Mouse (Mus musculus): ENCODE measurements around the gene Ilvbl. TPM values are rescaled to one million over a fixed set of nuclear protein-coding genes. Genes with fewer than 3 reads are reported as not detected.
"Not testable (repeated sequence)": the region's sequence is repeated elsewhere in the genome, so short reads cannot be mapped to it uniquely, and the experiment has no call there.

Ilvbl gene
- 77.0 and 86.2 TPM in 2 replicates for polyA plus RNA-seq (2015; fragmentation: Nextera tagmentation; extraction: Ambion mirVana)

- Histone ChIP-seq H3K4me1 (peaks cover 22% of the 10 kb centered on the region), H3K9me3 (no peaks in the 10 kb centered on the region), H3K27me3 (no peaks in the 10 kb centered on the region), H3K36me3 (peaks cover 22% of the 10 kb centered on the region), H3K27ac (peak within 1 kb of the TSS; percentile 97), H3K9ac (peak within 1 kb of the TSS; percentile 35), H3K4me3 (peak within 1 kb of the TSS; percentile 56), H3K4me2 (peak within 1 kb of the TSS; percentile 65)
- 0% methylated on average over 51 of the region's 51 CpGs for WGBS
- peak; percentile 88 for ATAC-seq (ENCODE audit: insufficient number of reproducible peaks, low FRiP score, low TSS enrichment, low read depth)
Observed at GRCm38 (mm10) chr10:78574250-78575104, at the start of gene Ilvbl. Ilvbl (plus strand) TSS chr10:78574346.

GRCm38 (mm10) chr10:78525071-78525470 is 49.1 kb upstream of the Ilvbl start:
- H3K4me2 ChIP-seq; H3K27me3 ChIP-seq; H3K9me3 ChIP-seq; ATAC-seq (ENCODE audit: insufficient number of reproducible peaks, low FRiP score, low TSS enrichment, low read depth); H3K9ac ChIP-seq; H3K27ac ChIP-seq; H3K36me3 ChIP-seq; H3K4me3 ChIP-seq; H3K4me1 ChIP-seq: not testable (repeated sequence)
- 48% methylated on average over 3 of the region's 3 CpGs for WGBS

- H3K9me3 ChIP-seq: no peaks in the 10 kb centered on the region
- no peak for ATAC-seq (ENCODE audit: insufficient number of reproducible peaks, low FRiP score, low TSS enrichment, low read depth)
- WGBS: 51% methylated on average over 4 of the region's 4 CpGs
- no peaks in the 10 kb centered on the region for H3K27me3 ChIP-seq
- H3K4me2 ChIP-seq: no peak overlapping the region
- H3K4me3 ChIP-seq: no peak overlapping the region
- no peak overlapping the region for H3K27ac ChIP-seq
- no peaks in the 10 kb centered on the region for H3K4me1 ChIP-seq
- no peaks in the 10 kb centered on the region for H3K36me3 ChIP-seq
- no peak overlapping the region for H3K9ac ChIP-seq
Observed at GRCm38 (mm10) chr10:78525511-78525910, 48.6 kb upstream of the Ilvbl start.

DNA sequence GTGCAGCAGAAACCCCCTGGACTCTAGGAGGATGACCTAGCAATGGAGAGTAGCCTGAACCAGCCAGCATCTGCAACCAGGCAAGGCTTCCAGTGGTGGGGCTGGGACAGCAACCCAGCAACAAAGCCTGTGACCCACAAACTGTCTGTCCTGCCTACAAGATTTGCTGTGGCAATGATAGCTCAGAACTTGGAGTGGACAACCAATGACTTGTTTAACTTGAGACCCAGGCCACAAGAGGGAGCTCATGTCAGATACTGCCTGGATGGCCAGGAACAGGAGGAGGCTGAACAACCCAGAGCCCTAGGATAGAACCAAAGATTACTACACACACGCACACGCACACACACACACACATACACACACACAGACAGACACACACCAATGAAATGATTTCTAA is 33.2 kb upstream of the Ilvbl start:
- Histone ChIP-seq H3K9me3 (no peaks in the 10 kb centered on the region), H3K4me3 (no peak overlapping the region), H3K4me1 (no peaks in the 10 kb centered on the region), H3K36me3 (no peaks in the 10 kb centered on the region), H3K27me3 (no peaks in the 10 kb centered on the region), H3K4me2 (no peak overlapping the region), H3K27ac (no peak overlapping the region), H3K9ac (no peak overlapping the region)
- ATAC-seq (ENCODE audit: insufficient number of reproducible peaks, low FRiP score, low TSS enrichment, low read depth): no peak
- 63% methylated on average over 2 of the region's 2 CpGs for WGBS

GRCm38 (mm10) chr10:78565070-78565469 is 9.1 kb upstream of the Ilvbl start:
- Histone ChIP-seq H3K4me3 (no peak overlapping the region), H3K27me3 (no peaks in the 10 kb centered on the region), H3K9me3 (no peaks in the 10 kb centered on the region), H3K36me3 (no peaks in the 10 kb centered on the region), H3K4me1 (peaks cover 4% of the 10 kb centered on the region; the same call in 1 of the 2 replicates), H3K9ac (no peak overlapping the region), H3K4me2 (no peak overlapping the region), H3K27ac (no peak overlapping the region)
- 46% methylated on average over 1 of the region's 1 CpGs for WGBS
- ATAC-seq (ENCODE audit: insufficient number of reproducible peaks, low FRiP score, low TSS enrichment, low read depth): no peak

DNA sequence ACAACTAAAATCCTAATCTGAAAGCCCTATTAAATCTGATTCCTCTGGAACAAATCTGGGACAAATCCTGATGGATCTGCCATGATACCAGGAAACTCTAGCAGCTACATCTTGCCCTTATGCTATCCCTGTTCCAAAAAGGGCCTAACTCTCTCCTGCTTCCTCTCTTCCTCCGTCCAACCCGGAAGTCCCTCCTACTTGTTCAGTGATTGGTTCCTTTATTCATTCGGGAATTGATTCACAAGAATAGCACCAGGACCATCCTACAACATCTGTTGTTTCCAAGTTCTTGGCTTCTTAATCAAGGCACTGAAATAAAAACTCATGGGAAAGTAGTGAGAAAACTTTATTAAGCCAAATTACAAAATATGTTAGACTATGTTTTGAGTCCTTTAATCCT is 5.0 kb upstream of the Ilvbl start:
- no peak for ATAC-seq (ENCODE audit: insufficient number of reproducible peaks, low FRiP score, low TSS enrichment, low read depth)
- Histone ChIP-seq H3K4me2 (no peak overlapping the region), H3K27ac (no peak overlapping the region), H3K4me3 (no peak overlapping the region), H3K9me3 (no peaks in the 10 kb centered on the region), H3K36me3 (no peaks in the 10 kb centered on the region), H3K9ac (no peak overlapping the region), H3K4me1 (peaks cover 10% of the 10 kb centered on the region; the same call in 1 of the 2 replicates), H3K27me3 (no peaks in the 10 kb centered on the region)
- 77% methylated on average over 3 of the region's 3 CpGs for WGBS

DNA sequence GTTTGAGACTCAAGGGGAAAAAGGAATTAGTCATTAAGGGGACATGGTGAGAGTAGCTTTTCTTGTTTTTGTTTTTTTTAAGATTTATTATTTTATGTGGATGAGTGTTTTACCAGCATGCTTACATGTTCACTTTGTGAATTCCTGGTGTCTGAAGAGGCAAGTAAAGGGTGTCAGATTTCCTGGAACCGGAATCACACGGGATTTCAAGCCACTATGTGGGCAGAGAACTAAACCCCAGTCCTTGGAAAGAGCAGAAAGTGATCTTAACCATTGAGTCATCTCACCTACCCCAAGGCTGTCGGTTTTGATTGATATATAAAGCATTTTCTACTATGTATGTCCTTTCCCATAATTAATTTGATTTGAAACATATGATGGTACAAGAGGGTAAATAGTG is 4.5 kb upstream of the Ilvbl start:
- Histone ChIP-seq H3K9ac (no peak overlapping the region), H3K27ac (no peak overlapping the region), H3K4me1 (peaks cover 10% of the 10 kb centered on the region; the same call in 1 of the 2 replicates), H3K4me3 (no peak overlapping the region), H3K9me3 (no peaks in the 10 kb centered on the region), H3K27me3 (no peaks in the 10 kb centered on the region), H3K4me2 (no peak overlapping the region), H3K36me3 (no peaks in the 10 kb centered on the region)
- ATAC-seq (ENCODE audit: insufficient number of reproducible peaks, low FRiP score, low TSS enrichment, low read depth): no peak
- 41% methylated on average over 3 of the region's 3 CpGs for WGBS

DNA sequence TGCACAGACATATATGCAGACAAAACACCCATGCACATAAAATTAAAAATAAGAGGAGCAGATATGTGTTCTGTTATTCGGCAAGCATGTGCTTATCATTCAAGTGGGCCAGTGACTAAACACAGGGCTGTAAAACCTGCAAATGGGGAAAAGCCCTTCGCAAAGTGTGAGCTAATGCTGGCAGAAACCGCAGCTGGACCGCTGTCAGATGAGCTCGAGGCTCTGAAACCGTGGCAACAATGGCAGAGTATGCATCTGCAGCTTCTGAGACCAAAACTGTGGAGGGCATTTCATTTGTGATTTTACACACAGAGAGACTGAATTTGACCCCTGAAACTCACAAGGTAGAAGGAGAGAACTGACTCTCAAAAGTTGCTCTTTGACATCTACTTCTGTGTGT is 3.7 kb upstream of the Ilvbl start:
- H3K9ac ChIP-seq: no peak overlapping the region
- 37% methylated on average over 6 of the region's 6 CpGs for WGBS
- no peak for ATAC-seq (ENCODE audit: insufficient number of reproducible peaks, low FRiP score, low TSS enrichment, low read depth)
- no peaks in the 10 kb centered on the region for H3K9me3 ChIP-seq
- no peak overlapping the region for H3K4me2 ChIP-seq
- H3K36me3 ChIP-seq: no peaks in the 10 kb centered on the region
- peaks cover 15% of the 10 kb centered on the region for H3K4me1 ChIP-seq
- H3K4me3 ChIP-seq: no peak overlapping the region
- no peaks in the 10 kb centered on the region for H3K27me3 ChIP-seq
- H3K27ac ChIP-seq: peak overlapping the region; percentile 64

DNA sequence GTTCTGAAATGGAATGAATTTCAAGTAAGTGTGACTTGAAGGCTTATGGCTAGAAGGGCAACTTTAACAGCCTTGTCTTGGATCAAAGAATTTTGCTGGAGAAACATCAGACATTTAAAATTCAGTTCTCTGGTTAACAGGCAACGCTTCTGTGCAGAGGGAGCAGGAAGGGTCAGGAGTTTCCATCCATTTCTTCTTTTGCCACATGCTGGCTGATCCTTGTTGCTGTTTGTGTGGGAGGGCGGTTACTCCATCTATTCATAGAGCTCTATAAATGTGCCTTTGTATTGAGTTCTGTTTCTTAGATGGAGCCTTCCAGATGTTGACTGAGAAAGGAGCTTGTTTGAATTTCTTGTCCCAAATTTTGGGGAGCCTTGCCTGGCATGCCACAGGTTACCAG is 3.2 kb upstream of the Ilvbl start:
- Histone ChIP-seq H3K4me2 (no peak overlapping the region), H3K36me3 (no peaks in the 10 kb centered on the region), H3K4me1 (peaks cover 19% of the 10 kb centered on the region), H3K9ac (no peak overlapping the region), H3K9me3 (no peaks in the 10 kb centered on the region), H3K27me3 (no peaks in the 10 kb centered on the region), H3K4me3 (no peak overlapping the region), H3K27ac (peak overlapping the region; percentile 64)
- no peak for ATAC-seq (ENCODE audit: insufficient number of reproducible peaks, low FRiP score, low TSS enrichment, low read depth)
- WGBS: 31% methylated on average over 2 of the region's 2 CpGs

GRCm38 (mm10) chr10:78573226-78573625 is 920 bp upstream of the Ilvbl start:
- H3K4me1 ChIP-seq: peaks cover 22% of the 10 kb centered on the region
- H3K4me2 ChIP-seq: no peak overlapping the region
- H3K4me3 ChIP-seq: no peak overlapping the region
- H3K9me3 ChIP-seq: no peaks in the 10 kb centered on the region
- no peaks in the 10 kb centered on the region for H3K27me3 ChIP-seq
- WGBS: 61% methylated on average over 3 of the region's 3 CpGs
- H3K36me3 ChIP-seq: peaks cover 12% of the 10 kb centered on the region
- H3K27ac ChIP-seq: peak overlapping the region; percentile 97
- ATAC-seq (ENCODE audit: insufficient number of reproducible peaks, low FRiP score, low TSS enrichment, low read depth): no peak
- H3K9ac ChIP-seq: no peak overlapping the region

- peak overlapping the region; percentile 97 for H3K27ac ChIP-seq
Observed at GRCm38 (mm10) chr10:78575105-78575632, 1.0 kb downstream of the Ilvbl start.

DNA sequence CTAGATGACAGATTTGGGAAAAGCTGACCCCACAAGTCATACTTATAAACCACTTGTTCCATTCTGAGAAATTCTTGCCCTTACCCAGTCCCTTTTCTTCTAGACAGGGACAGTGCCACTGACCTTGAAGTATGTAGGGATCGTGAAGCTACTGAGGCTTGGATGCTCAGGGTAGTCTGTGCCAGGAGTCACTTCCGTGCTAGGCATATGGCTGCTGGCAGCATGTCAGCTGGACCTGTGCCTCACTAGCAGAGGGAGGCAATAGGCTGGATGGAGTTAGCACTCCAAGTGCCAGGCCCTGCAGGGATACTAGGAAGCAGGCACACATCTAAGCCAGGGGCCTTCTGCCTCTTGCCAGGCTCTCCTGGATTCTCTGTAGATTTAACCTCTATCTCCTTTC is 1.5 kb downstream of the Ilvbl start:
- Histone ChIP-seq H3K27me3 (no peaks in the 10 kb centered on the region), H3K4me2 (peak overlapping the region; percentile 65), H3K9me3 (no peaks in the 10 kb centered on the region), H3K4me1 (peaks cover 15% of the 10 kb centered on the region), H3K4me3 (peak overlapping the region; percentile 56), H3K9ac (0 out of 2 replicates have a peak overlapping the region, but pooled peaks have one; percentile 5), H3K36me3 (peaks cover 35% of the 10 kb centered on the region), H3K27ac (peak overlapping the region; percentile 97)
- no peak for ATAC-seq (ENCODE audit: insufficient number of reproducible peaks, low FRiP score, low TSS enrichment, low read depth)
- WGBS: 40% methylated on average over 2 of the region's 2 CpGs

More at GRCm38 (mm10) chr10:78575105-78575632, 1.0 kb downstream of the Ilvbl start:
- Histone ChIP-seq H3K4me3 (peak overlapping the region; percentile 56), H3K9me3 (no peaks in the 10 kb centered on the region), H3K9ac (peak overlapping the region; percentile 35), H3K4me1 (peaks cover 17% of the 10 kb centered on the region), H3K4me2 (peak overlapping the region; percentile 65), H3K27me3 (no peaks in the 10 kb centered on the region), H3K36me3 (peaks cover 29% of the 10 kb centered on the region)
- WGBS: 11% methylated on average over 13 of the region's 13 CpGs
- no peak for ATAC-seq (ENCODE audit: insufficient number of reproducible peaks, low FRiP score, low TSS enrichment, low read depth)

All from limb, embryonic 15.5 days (tissue).